Mouse (Mus musculus) erythroblast, embryonic 14.5 days (primary cell): ENCODE results near the gene Maml1.

Source experiments
- GATA1 ChIP-seq: IDR thresholded peaks from 2 replicates; pipeline ENCODE4 v1.6.1; 2012; ENCODE audit warnings: low read length, inconsistent platforms, mixed read lengths
- TAL1 ChIP-seq: IDR thresholded peaks from 3 replicates; pipeline ENCODE4 v1.6.1; 2012; ENCODE audit warnings: low read length, inconsistent platforms, mixed read lengths

DNA sequence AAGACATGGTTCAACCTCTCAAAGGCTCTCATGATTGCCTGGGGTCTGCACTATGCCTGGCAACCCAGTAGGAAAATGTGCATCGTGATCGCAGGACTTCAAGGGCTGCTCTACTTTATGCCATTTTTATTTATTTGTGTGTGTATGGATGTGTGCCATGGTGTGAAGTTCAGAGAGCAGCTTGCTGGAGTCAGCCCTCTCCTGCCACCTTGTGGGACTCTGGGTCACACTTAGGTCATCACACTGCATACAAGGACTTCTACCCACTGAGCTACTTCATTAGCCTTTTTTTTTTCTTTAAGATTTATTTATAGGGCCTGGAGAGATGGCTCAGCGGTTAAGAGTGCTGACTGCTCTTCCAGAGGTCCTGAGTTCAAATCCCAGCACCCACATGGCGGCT, 30.1 kb downstream of the Maml1 start:
- TF ChIP-seq GATA1 (no peak), TAL1 (no peak)
